Mouse (Mus musculus) ES-Bruce4 (cell line): ENCODE data around the gene Hbs1l.

Experiments used
- CTCF ChIP-seq: IDR thresholded peaks from one replicate; pipeline ENCODE4 v1.8.1; 2011; ENCODE audit warnings: low read depth, low read length
- POLR2A ChIP-seq: IDR thresholded peaks from one replicate; pipeline ENCODE4 v1.8.1; 2011; ENCODE audit warnings: low read length; ENCODE audit not compliant: insufficient read depth

DNA sequence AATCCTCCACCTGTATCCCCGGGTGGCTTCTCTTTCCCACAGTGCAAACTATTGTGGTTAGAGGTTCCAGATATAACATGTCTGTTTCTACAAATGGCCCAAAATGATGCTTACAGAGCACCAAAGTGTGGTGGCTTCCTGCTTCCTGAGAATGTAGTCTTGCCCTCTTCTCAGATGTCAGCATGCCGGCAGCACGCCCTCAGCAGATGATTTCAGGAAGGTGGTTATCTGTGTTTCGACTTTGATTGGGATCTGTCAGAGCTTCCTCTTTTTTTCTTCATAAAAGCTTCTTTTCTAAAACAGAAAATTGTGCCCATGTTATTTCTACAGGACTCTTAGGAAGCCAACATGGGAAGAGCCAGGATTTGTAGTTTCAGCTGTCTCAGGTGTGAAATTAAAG, 67.5 kb downstream of the Hbs1l start:
- TF ChIP-seq CTCF (no peak), POLR2A (no peak)
